Mouse (Mus musculus): ENCODE results near the gene Nup88. TPM values are rescaled to one million over a fixed set of nuclear protein-coding genes. Genes with fewer than 3 reads are reported as not detected.
"Not testable (repeated sequence)": the region's sequence is repeated elsewhere in the genome, so short reads cannot be mapped to it uniquely, and the experiment has no call there.

The Nup88 gene
- total RNA-seq, 2 experiments from 2014 or later = 46.7 to 47.8 TPM

GRCm38 (mm10) chr11:70970560-70971540, 1.1 kb upstream of the Nup88 start:
- no peak for DNase-seq

GRCm38 (mm10) chr11:70969271-70969794, 440 bp downstream of the Nup88 start:
- no peak for DNase-seq

- no peak for DNase-seq
These were observed 5.4 kb downstream of the Nup88 start for GRCm38 (mm10) chr11:70964222-70964907.

- no peak for DNase-seq
These were observed 8.8 kb downstream of the Nup88 start for GRCm38 (mm10) chr11:70960786-70961554.

GRCm38 (mm10) chr11:70954711-70955110, 15.1 kb downstream of the Nup88 start:
- DNase-seq = no peak

- peak in 1 of 2 experiments; percentile 36 for DNase-seq
These were observed 24.6 kb downstream of the Nup88 start for GRCm38 (mm10) chr11:70944935-70945817.

GRCm38 (mm10) chr11:70943651-70944050, 26.1 kb downstream of the Nup88 start:
- DNase-seq = no peak

- no peak for DNase-seq
These were observed 27.2 kb downstream of the Nup88 start for GRCm38 (mm10) chr11:70942596-70942995.

GRCm38 (mm10) chr11:70935316-70935715, 34.5 kb downstream of the Nup88 start:
- DNase-seq = no peak

GRCm38 (mm10) chr11:70931461-70931860, 38.3 kb downstream of the Nup88 start:
- DNase-seq = no peak

GRCm38 (mm10) chr11:70919524-70919923, 50.2 kb downstream of the Nup88 start:
- no peak for DNase-seq

GRCm38 (mm10) chr11:70917896-70918295, 51.9 kb downstream of the Nup88 start:
- DNase-seq = no peak

- DNase-seq = no peak
These were observed 57.9 kb downstream of the Nup88 start for GRCm38 (mm10) chr11:70911920-70912319.

- no peak for DNase-seq
These were observed 58.5 kb downstream of the Nup88 start for GRCm38 (mm10) chr11:70911323-70911722.

GRCm38 (mm10) chr11:70906681-70907080, 63.1 kb downstream of the Nup88 start:
- DNase-seq = no peak

GRCm38 (mm10) chr11:70898182-70898581, 71.6 kb downstream of the Nup88 start:
- DNase-seq = not testable (repeated sequence)

GRCm38 (mm10) chr11:70897680-70898079, 72.1 kb downstream of the Nup88 start:
- DNase-seq = peak in 1 of 2 experiments; percentile 18
